Mouse (Mus musculus): ENCODE results near the gene Hoxa10.

DNA sequence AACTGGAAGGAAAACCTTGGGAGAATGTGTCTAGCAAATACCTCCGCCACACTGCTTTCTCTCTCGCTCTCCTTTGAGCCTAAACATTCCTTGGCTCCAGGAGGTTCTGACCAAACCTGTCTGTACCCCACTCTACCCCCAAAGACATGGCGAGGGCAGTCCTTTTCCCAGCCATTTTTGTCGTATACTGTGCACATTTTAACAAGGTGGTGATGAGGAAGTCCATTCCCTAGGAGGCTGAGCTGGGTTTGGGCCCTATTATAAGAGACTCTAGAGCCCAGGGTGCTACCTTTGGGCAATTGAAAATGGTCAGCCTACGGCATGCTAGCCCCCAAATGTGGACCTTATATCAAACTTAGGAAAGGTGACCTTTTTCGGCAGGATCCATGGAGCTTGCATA lies 4.8 kb downstream of the Hoxa10 start:
- TF ChIP-seq CTCF (IDR thresholded peaks at IDR 0.05; ENCODE audit: low read depth, low read length) (no peak), GATA2 (IDR thresholded peaks at IDR 0.05; ENCODE audit: borderline replicate concordance, low read depth, low read length) (no peak), TAL1 (conservative IDR thresholded peaks at IDR 0.05; ENCODE audit: low read depth, low read length) (no peak)
